Mouse (Mus musculus) NIH3T3 (cell line): ENCODE measurements around the gene Scn3b.

Source experiments
- DNase-seq: peaks from one replicate; pipeline ENCODE4 v3.0.0-alpha.2; 2012; ENCODE audit warnings: low read depth

Gene Scn3b

GRCm38 (mm10) chr9:40268748-40269102, 292 bp upstream of the Scn3b start:
- DNase-seq = no peak

GRCm38 (mm10) chr9:40269880-40270279, 863 bp downstream of the Scn3b start:
- no peak for DNase-seq

- no peak for DNase-seq
These were observed 2.1 kb downstream of the Scn3b start for GRCm38 (mm10) chr9:40271075-40271474.

GRCm38 (mm10) chr9:40272822-40273221, 3.8 kb downstream of the Scn3b start:
- DNase-seq = no peak

GRCm38 (mm10) chr9:40275904-40276303, 6.9 kb downstream of the Scn3b start:
- no peak for DNase-seq

- DNase-seq = no peak
These were observed 8.7 kb downstream of the Scn3b start for GRCm38 (mm10) chr9:40277671-40278070.

- DNase-seq = no peak
These were observed 10.4 kb downstream of the Scn3b start for GRCm38 (mm10) chr9:40279438-40279837.

GRCm38 (mm10) chr9:40282968-40283367, 14.0 kb downstream of the Scn3b start:
- DNase-seq = peak; percentile 14

- DNase-seq = no peak
These were observed 23.5 kb downstream of the Scn3b start for GRCm38 (mm10) chr9:40292475-40292874.

GRCm38 (mm10) chr9:40293286-40293685, 24.3 kb downstream of the Scn3b start:
- no peak for DNase-seq

GRCm38 (mm10) chr9:40293740-40294139, 24.7 kb downstream of the Scn3b start:
- no peak for DNase-seq

GRCm38 (mm10) chr9:40294210-40294609, 25.2 kb downstream of the Scn3b start:
- no peak for DNase-seq

- no peak for DNase-seq
These were observed 25.8 kb downstream of the Scn3b start for GRCm38 (mm10) chr9:40294866-40295265.

GRCm38 (mm10) chr9:40296251-40296650, 27.2 kb downstream of the Scn3b start:
- no peak for DNase-seq

- DNase-seq = no peak
These were observed 29.0 kb downstream of the Scn3b start for GRCm38 (mm10) chr9:40297969-40298368.

GRCm38 (mm10) chr9:40299323-40299722, 30.3 kb downstream of the Scn3b start:
- no peak for DNase-seq

GRCm38 (mm10) chr9:40300018-40300989, 31.3 kb downstream of the Scn3b start:
- DNase-seq = no peak

GRCm38 (mm10) chr9:40301475-40301874, 32.5 kb downstream of the Scn3b start:
- DNase-seq = no peak

GRCm38 (mm10) chr9:40302375-40302774, 33.4 kb downstream of the Scn3b start:
- no peak for DNase-seq

GRCm38 (mm10) chr9:40304243-40304642, 35.2 kb downstream of the Scn3b start:
- no peak for DNase-seq

- DNase-seq = no peak
These were observed 38.3 kb downstream of the Scn3b start for GRCm38 (mm10) chr9:40307311-40307710.

- no peak for DNase-seq
These were observed 40.9 kb downstream of the Scn3b start for GRCm38 (mm10) chr9:40309876-40310275.

GRCm38 (mm10) chr9:40311813-40312212, 42.8 kb downstream of the Scn3b start:
- no peak for DNase-seq
